Comparison of ENCODE assay signal across 11 mouse cellular contexts in the genomic region with DNA sequence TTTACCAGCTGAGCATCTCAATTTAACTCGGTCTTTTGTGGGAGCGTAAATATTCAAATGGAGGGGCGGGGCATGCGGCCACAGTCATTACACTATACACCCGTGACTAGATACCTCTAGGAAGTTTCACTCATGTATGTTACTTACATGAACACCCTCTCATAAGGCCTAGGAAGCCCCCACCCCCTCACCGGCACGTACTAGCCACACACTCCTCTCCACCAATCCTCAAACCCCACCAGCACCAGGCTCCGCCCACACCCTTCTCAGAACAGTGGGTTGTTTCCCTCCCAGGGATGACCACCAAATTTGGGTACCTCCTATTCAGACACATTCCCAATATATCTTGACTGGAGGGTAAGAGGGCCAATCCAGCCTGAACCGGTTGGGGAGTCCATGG. TPM values are rescaled to one million over a fixed set of nuclear protein-coding genes. Genes with fewer than 3 reads are reported as not detected.
A peak's percentile ranks its signal among the peaks of the same experiment; 100 is the strongest.
DNase-seq lines count a peak whose midpoint lies in the region; ATAC-seq and TF ChIP-seq lines count a peak whose summit lies in the region.
"Had no signal": no experiment of that assay in that cellular context is flagged by ENCODE, and none has a peak within 500 bp of the region (broad histone marks: within the 10 kb centered on the region; RNA-seq: fewer than 3 reads in every experiment).

No protein-coding gene starts in this region.

- peak overlapping the region; percentile 21; the same call in 1 of the 2 replicates for H3K4me2 ChIP-seq in intestine, postnatal 0 days (replicated peaks; ENCODE audit: low read depth)
- H3K4me2 ChIP-seq in intestine, embryonic 16.5 days (ENCODE audit: low read depth, low read length) = no peak overlapping the region
- 0 out of 2 replicates have a peak overlapping the region, but pooled peaks have one; percentile 28 for H3K4me2 ChIP-seq in liver, embryonic 16.5 days (ENCODE audit: low read depth, low read length)
- H3K4me2 ChIP-seq: embryonic facial prominence, embryonic 13.5 days had no signal

- no peak overlapping the region for H3K27ac ChIP-seq in intestine, postnatal 0 days (ENCODE audit: low read depth, low read length)
- H3K27ac ChIP-seq in intestine, embryonic 16.5 days (ENCODE audit: low read length) = no peak overlapping the region
- H3K27ac ChIP-seq in liver, embryonic 16.5 days (ENCODE audit: low read length) = no peak overlapping the region
- H3K27ac ChIP-seq: embryonic facial prominence, embryonic 13.5 days; macrophage had no signal

- DNase-seq in G1E (ENCODE audit: low spot score) (no peak), ZHBTc4 (ENCODE audit: low read depth, low spot score) (peak; percentile 41)
- no peak for DNase-seq in spleen, adult 18-20 months
- no peak for DNase-seq in layer of hippocampus, postnatal 14 days (ENCODE audit: low spot score in 2 of 2)
- no peak for DNase-seq in gastrocnemius, postnatal 10 days

- H3K4me1 ChIP-seq in intestine, postnatal 0 days (replicated peaks; ENCODE audit: control insufficient read depth, insufficient read depth, low read length) = no peaks in the 10 kb centered on the region
- no peaks in the 10 kb centered on the region for H3K4me1 ChIP-seq in intestine, embryonic 16.5 days (ENCODE audit: control insufficient read depth, insufficient read depth, low read length)
- peaks cover 12% of the 10 kb centered on the region for H3K4me1 ChIP-seq in G1E (ENCODE audit: insufficient read depth, low read depth, low read length)
- no peaks in the 10 kb centered on the region; the same call in 1 of the 2 replicates for H3K4me1 ChIP-seq in liver, embryonic 16.5 days (ENCODE audit: control insufficient read depth, low read depth, low read length)

- H3K36me3 ChIP-seq in intestine, postnatal 0 days (ENCODE audit: control insufficient read depth, insufficient read depth) = no peaks in the 10 kb centered on the region
- no peaks in the 10 kb centered on the region for H3K36me3 ChIP-seq in intestine, embryonic 16.5 days (ENCODE audit: control insufficient read depth, insufficient read depth, low read length)
- H3K36me3 ChIP-seq in G1E (replicated peaks) = no peaks in the 10 kb centered on the region
- H3K36me3 ChIP-seq in liver, embryonic 16.5 days (ENCODE audit: control insufficient read depth, insufficient read depth) = no peaks in the 10 kb centered on the region
- H3K36me3 ChIP-seq: embryonic facial prominence, embryonic 13.5 days had no signal

- H3K4me3 ChIP-seq in intestine, postnatal 0 days (ENCODE audit: low read depth, low read length) = no peak overlapping the region
- no peak overlapping the region for H3K4me3 ChIP-seq in intestine, embryonic 16.5 days (ENCODE audit: low read length)
- peak overlapping the region; percentile 4; the same call in 1 of the 2 replicates for H3K4me3 ChIP-seq in G1E (ENCODE audit: low read depth, low read length)
- no peak overlapping the region for H3K4me3 ChIP-seq in liver, embryonic 16.5 days (ENCODE audit: low read depth, low read length)
- H3K4me3 ChIP-seq: embryonic facial prominence, embryonic 13.5 days had no signal

- H3K9ac ChIP-seq in intestine, postnatal 0 days (ENCODE audit: low read depth, low read length) = no peak overlapping the region
- H3K9ac ChIP-seq in intestine, embryonic 16.5 days (ENCODE audit: low read depth, low read length) = no peak overlapping the region
- H3K9ac ChIP-seq in liver, embryonic 16.5 days (ENCODE audit: low read depth, low read length) = no peak overlapping the region
- H3K9ac ChIP-seq: embryonic facial prominence, embryonic 13.5 days had no signal

- no peaks in the 10 kb centered on the region for H3K9me3 ChIP-seq in intestine, postnatal 0 days (ENCODE audit: control insufficient read depth)
- no peaks in the 10 kb centered on the region; the same call in 1 of the 2 replicates for H3K9me3 ChIP-seq in intestine, embryonic 16.5 days (ENCODE audit: control insufficient read depth, low read length)
- no peaks in the 10 kb centered on the region for H3K9me3 ChIP-seq in G1E (replicated peaks)
- no peaks in the 10 kb centered on the region for H3K9me3 ChIP-seq in liver, embryonic 16.5 days (replicated peaks; ENCODE audit: control insufficient read depth, low read length)
- H3K9me3 ChIP-seq: embryonic facial prominence, embryonic 13.5 days had no signal

- no peak for TF ChIP-seq CTCF in intestine, postnatal 0 days (IDR thresholded peaks at IDR 0.05; ENCODE audit: low read depth)
- TF ChIP-seq CTCF in G1E (IDR thresholded peaks at IDR 0.05; ENCODE audit: low read depth, low read length) = no peak

- no peak for ATAC-seq in intestine, postnatal 0 days
- no peak for ATAC-seq in intestine, embryonic 16.5 days
- ATAC-seq in G1E (ENCODE audit: extremely low read depth, insufficient number of reproducible peaks, low FRiP score, poor library complexity, severe bottlenecking) = no peak
- no peak; the same call in 1 of the 2 replicates for ATAC-seq in liver, embryonic 16.5 days (ENCODE audit: low read depth)

- no peaks in the 10 kb centered on the region for H3K27me3 ChIP-seq in intestine, postnatal 0 days (replicated peaks; ENCODE audit: control insufficient read depth, insufficient read depth, low read length)
- H3K27me3 ChIP-seq in intestine, embryonic 16.5 days (replicated peaks; ENCODE audit: control insufficient read depth, insufficient read depth, low read length) = no peaks in the 10 kb centered on the region
- H3K27me3 ChIP-seq in G1E (ENCODE audit: insufficient read depth, low read length) = peaks cover 41% of the 10 kb centered on the region
- no peaks in the 10 kb centered on the region for H3K27me3 ChIP-seq in liver, embryonic 16.5 days (ENCODE audit: control insufficient read depth, insufficient read depth, low read depth, low read length)
- H3K27me3 ChIP-seq: embryonic facial prominence, embryonic 13.5 days had no signal

- WGBS in intestine, postnatal 0 days = 81% methylated on average over 9 of the region's 9 CpGs
- 79% methylated on average over 9 of the region's 9 CpGs for WGBS in intestine, embryonic 16.5 days
- WGBS in liver, embryonic 16.5 days (ENCODE audit: insufficient replicate concordance) = 66% methylated on average over 9 of the region's 9 CpGs

RNA-seq across cellular contexts. Expression of a gene that starts 18.4 kb away (rescaled TPM):
- 23.1 and 23.7 TPM in 2 replicates for polyA plus RNA-seq in intestine, postnatal 0 days (2015; fragmentation: Nextera tagmentation; extraction: Ambion mirVana)
- polyA plus RNA-seq in intestine, embryonic 16.5 days (2015; fragmentation: Nextera tagmentation; extraction: Ambion mirVana) = 75.1 and 87.5 TPM in 2 replicates
- total RNA-seq in G1E (2014; fragmentation: Nextera tagmentation) (34.6 and 43.9 TPM in 2 replicates), G1E (2017) (11.3 and 27.9 TPM in 2 replicates)
- 49.8 and 83.4 TPM in 2 replicates for polyA plus RNA-seq in G1E (2012)
- polyA plus RNA-seq in liver, embryonic 16.5 days (2015; fragmentation: Nextera tagmentation; extraction: Ambion mirVana) = 40.6 and 43.3 TPM in 2 replicates
- total RNA-seq in layer of hippocampus, postnatal 14 days (2021) = 1 to 10 TPM; 2.0 to 3.4 TPM
- total RNA-seq in gastrocnemius, postnatal 10 days (2021) = 1 to 10 TPM; 8.6 to 9.1 TPM

RNA-seq across cellular contexts. Expression of a gene that starts 40.0 kb away (rescaled TPM):
- 3.9 and 4.0 TPM in 2 replicates for polyA plus RNA-seq in intestine, postnatal 0 days (2015; fragmentation: Nextera tagmentation; extraction: Ambion mirVana)
- polyA plus RNA-seq in intestine, embryonic 16.5 days (2015; fragmentation: Nextera tagmentation; extraction: Ambion mirVana) = 1.8 and 1.9 TPM in 2 replicates
- total RNA-seq in G1E (2014; fragmentation: Nextera tagmentation) = not detected in 2 replicates
- 0.71 TPM in 1 of 2 replicates, not detected in the other for total RNA-seq in G1E (2017)
- polyA plus RNA-seq in G1E (2012) = 0.10 and 0.26 TPM in 2 replicates
- 1.4 and 1.7 TPM in 2 replicates for polyA plus RNA-seq in liver, embryonic 16.5 days (2015; fragmentation: Nextera tagmentation; extraction: Ambion mirVana)
- 10 to 100 TPM in 1 of 2 experiments, 1 to 10 TPM in 1; 9.5 to 10.6 TPM for total RNA-seq in layer of hippocampus, postnatal 14 days (2021)
- 1 to 10 TPM in 1 of 2 experiments, under 1 TPM in 1; 0.65 to 1.3 TPM for total RNA-seq in gastrocnemius, postnatal 10 days (2021)
- total RNA-seq: hematopoietic stem cell, adult 5-6 weeks had no signal
